Mouse (Mus musculus) midbrain, embryonic 11.5 days (tissue): Measurements from ENCODE around the gene Slc25a18. TPM values are rescaled to one million over a fixed set of nuclear protein-coding genes. Genes with fewer than 3 reads are reported as not detected.

Experiments used
- ATAC-seq: fragments of 200-750 bp; cut with Nextera tagmentation; 2 replicates; pipeline ENCODE4 v1.8.0; 2017; ENCODE audit warnings: moderate TSS enrichment, moderate library complexity; ENCODE audit not compliant: low FRiP score
- DNase-seq: peaks from one replicate; pipeline ENCODE4 v3.0.0; 2015; ENCODE audit warnings: low spot score; ENCODE audit errors: missing footprints
- H3K27ac ChIP-seq: fragments of 300-500 bp; sonication (generic); 2 replicates; pipeline ENCODE4 v1.5.1; 2014; ENCODE audit warnings: low read depth, low read length
- H3K27me3 ChIP-seq: fragments of 300-500 bp; sonication (generic); 2 replicates; pipeline ENCODE4 v1.6.1; 2014; ENCODE audit warnings: mild to moderate bottlenecking, low read length, moderate library complexity, mixed read lengths; ENCODE audit not compliant: control insufficient read depth, insufficient read depth
- H3K36me3 ChIP-seq: fragments of 300-500 bp; sonication (generic); 2 replicates; pipeline ENCODE4 v1.6.1; 2014; ENCODE audit warnings: mild to moderate bottlenecking, low read length, moderate library complexity, mixed read lengths; ENCODE audit not compliant: control insufficient read depth, insufficient read depth
- H3K4me1 ChIP-seq: fragments of 300-500 bp; sonication (generic); 2 replicates; pipeline ENCODE4 v1.6.1; 2014; ENCODE audit warnings: low read length; ENCODE audit not compliant: control insufficient read depth, insufficient read depth
- H3K4me2 ChIP-seq: fragments of 300-500 bp; sonication (generic); 2 replicates; pipeline ENCODE4 v1.6.1; 2014; ENCODE audit warnings: mild to moderate bottlenecking, moderate library complexity
- H3K4me3 ChIP-seq: fragments of 300-500 bp; sonication (generic); 2 replicates; pipeline ENCODE4 v1.5.1; 2014; ENCODE audit warnings: low read depth, low read length
- H3K9ac ChIP-seq: fragments of 300-500 bp; sonication (generic); 2 replicates; pipeline ENCODE4 v1.6.1; 2014; ENCODE audit warnings: low read length
- H3K9me3 ChIP-seq: fragments of 300-500 bp; sonication (generic); 2 replicates; pipeline ENCODE4 v1.6.1; 2016; ENCODE audit warnings: low read length; ENCODE audit not compliant: control insufficient read depth
- WGBS: fragments of 180-500 bp; shearing (Covaris S2); extraction: QIAGEN DNeasy Blood & Tissue Kit; methylation state at CpG from one replicate; pipeline ENCODE4 v1.1.7; 2014; 5-methylcytosine and 5-hydroxymethylcytosine counted together
- polyA plus RNA-seq: library from polyadenylated mRNA; unstranded; fragments of >200 nt; fragmentation: Nextera tagmentation; extraction: Ambion mirVana; gene quantifications from 2 replicates; pipeline ENCODE4 v1.2.1, GENCODE M21; 2014

Gene Slc25a18
- 0.90 and 1.4 TPM in 2 replicates for polyA plus RNA-seq

DNA sequence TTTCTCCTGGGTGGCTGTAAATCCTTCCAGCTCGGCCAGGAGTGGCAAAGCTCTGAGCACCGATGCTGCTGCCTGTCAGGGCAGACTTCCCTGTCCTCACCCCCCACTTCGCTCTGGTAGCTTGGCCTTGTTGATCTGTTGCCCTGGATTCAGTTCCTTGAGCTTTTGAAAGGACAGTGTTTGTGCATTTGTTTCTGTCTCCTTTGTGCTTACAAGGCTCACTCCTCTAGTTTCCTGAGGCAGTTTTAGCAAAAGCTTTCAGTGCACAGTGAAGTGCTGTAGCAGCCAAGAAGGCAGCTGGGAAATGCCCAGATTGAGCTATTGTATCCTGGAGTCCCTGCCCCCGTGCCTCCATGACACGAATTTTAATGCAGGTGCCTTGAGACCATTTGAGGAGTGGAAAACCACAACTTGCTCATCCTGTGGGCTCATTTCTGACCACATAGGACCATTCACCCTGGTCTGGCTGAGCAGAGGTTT lies at the start of gene Slc25a18:
Slc25a18 (plus strand) TSS at position 430 of the 480 bp plus-strand sequence.
- no peaks in the 10 kb centered on the region for H3K9me3 ChIP-seq
- H3K4me3 ChIP-seq = no peak within 1 kb of the TSS
- peak within 1 kb of the TSS; percentile 7; the same call in 1 of the 2 replicates for H3K9ac ChIP-seq
- peak within 1 kb of the TSS; percentile 72 for H3K27ac ChIP-seq
- ATAC-seq (peak; percentile 80), DNase-seq (peak; percentile 90)
- H3K4me2 ChIP-seq = no peak within 1 kb of the TSS
- WGBS = 36% methylated on average over 5 of the region's 5 CpGs
- no peaks in the 10 kb centered on the region; the same call in 1 of the 2 replicates for H3K36me3 ChIP-seq
- H3K4me1 ChIP-seq = peaks cover 16% of the 10 kb centered on the region
- H3K27me3 ChIP-seq = no peaks in the 10 kb centered on the region

DNA sequence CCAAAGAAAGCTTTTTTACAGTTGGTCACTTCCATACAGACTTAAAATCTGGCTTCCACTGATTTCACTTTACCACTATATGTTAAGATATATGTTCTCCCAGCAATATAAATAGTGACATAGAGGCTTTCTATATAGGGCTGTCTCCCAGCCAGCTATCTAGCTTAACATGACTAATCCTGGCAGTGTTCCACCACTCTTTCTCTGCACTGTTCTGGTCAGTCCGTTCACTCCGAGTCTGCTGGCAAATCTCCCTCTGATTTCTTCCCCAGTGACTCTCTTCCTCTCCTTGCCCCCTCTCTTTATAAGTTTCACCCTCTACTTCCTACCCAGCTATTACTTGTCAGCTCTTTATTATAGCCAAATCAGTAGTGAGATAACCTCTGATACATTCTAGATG lies 47.4 kb upstream of the Slc25a18 start:
- Histone ChIP-seq H3K4me3 (no peak overlapping the region), H3K9me3 (no peaks in the 10 kb centered on the region), H3K4me1 (no peaks in the 10 kb centered on the region), H3K36me3 (no peaks in the 10 kb centered on the region), H3K27ac (no peak overlapping the region), H3K4me2 (no peak overlapping the region), H3K9ac (no peak overlapping the region), H3K27me3 (no peaks in the 10 kb centered on the region)
- 92% methylated on average over 2 of the region's 2 CpGs for WGBS
- no peak for ATAC-seq
- DNase-seq = no peak

DNA sequence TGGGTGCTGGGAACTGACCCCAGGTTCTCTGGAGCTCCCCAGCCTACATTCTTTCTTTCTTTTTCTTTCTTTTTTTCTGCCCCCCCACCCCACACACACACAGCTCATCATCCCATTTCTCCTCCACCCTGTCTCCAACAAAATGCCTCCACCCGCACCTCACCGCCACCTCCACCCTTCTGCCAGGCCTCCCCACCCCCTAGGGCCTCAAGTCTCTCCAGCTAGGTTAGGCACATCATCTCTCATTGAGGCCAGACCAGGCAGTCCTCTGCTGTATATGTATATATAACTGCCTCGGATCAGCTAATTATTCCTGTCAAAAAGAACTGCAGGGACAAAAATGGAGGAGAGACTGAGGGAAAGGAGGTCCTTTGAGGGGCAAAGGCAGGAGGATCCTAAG lies 37.4 kb upstream of the Slc25a18 start:
- Histone ChIP-seq H3K27me3 (no peaks in the 10 kb centered on the region), H3K9ac (no peak overlapping the region), H3K4me2 (no peak overlapping the region), H3K9me3 (no peaks in the 10 kb centered on the region), H3K27ac (no peak overlapping the region), H3K4me1 (no peaks in the 10 kb centered on the region), H3K4me3 (no peak overlapping the region), H3K36me3 (no peaks in the 10 kb centered on the region)
- ATAC-seq (no peak), DNase-seq (no peak)
- WGBS = 79% methylated on average over 3 of the region's 3 CpGs

DNA sequence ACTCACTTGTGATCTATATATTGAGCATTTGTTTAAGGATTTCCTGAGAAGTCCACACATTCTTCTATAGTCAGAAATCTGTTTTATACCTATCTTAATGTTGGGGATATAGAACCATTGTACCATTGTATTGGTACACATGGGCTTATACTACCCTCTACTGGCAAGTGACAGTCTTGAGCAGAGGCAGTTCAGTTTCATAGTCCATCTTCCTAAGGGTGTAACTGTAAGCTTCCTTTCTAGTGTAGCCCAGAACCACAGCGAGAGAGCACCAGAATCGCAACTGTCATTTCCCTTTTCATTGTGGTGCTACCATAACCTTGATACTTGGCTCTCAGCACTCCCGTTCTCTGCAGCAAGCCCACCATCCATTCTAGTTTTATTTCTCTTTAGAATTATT lies 36.8 kb upstream of the Slc25a18 start:
- 80% methylated on average over 3 of the region's 3 CpGs for WGBS
- H3K4me3 ChIP-seq = no peak overlapping the region
- no peaks in the 10 kb centered on the region for H3K27me3 ChIP-seq
- H3K4me2 ChIP-seq = no peak overlapping the region
- H3K27ac ChIP-seq = no peak overlapping the region
- no peaks in the 10 kb centered on the region; the same call in 1 of the 2 replicates for H3K36me3 ChIP-seq
- no peak; the same call in 1 of the 2 replicates for ATAC-seq
- no peaks in the 10 kb centered on the region for H3K4me1 ChIP-seq
- no peak overlapping the region for H3K9ac ChIP-seq
- DNase-seq = no peak
- H3K9me3 ChIP-seq = no peaks in the 10 kb centered on the region

DNA sequence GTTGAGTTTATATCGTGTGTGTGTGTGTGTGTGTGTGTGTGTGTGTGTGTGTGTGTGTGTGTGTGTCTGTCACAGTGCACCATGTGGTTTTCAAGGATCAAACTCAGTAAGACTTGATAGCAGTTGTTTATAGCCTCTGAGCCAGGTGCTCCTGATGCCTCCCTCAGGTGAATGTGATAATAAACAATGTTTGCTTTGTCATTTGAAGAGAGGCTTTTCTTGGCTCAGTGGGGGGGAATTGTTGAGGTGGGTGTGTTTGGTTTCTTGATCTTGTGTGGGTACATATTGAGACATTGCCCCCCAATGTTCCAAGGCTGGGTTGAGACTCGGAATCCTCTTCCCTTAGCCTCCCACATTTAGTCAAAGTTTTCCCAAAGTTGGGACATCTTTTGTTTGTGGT lies 30.2 kb upstream of the Slc25a18 start:
- 85% methylated on average over 2 of the region's 2 CpGs for WGBS
- H3K27ac ChIP-seq = no peak overlapping the region
- DNase-seq = no peak
- H3K9ac ChIP-seq = no peak overlapping the region
- no peak overlapping the region for H3K4me3 ChIP-seq
- no peaks in the 10 kb centered on the region for H3K9me3 ChIP-seq
- no peak for ATAC-seq
- peaks cover 2% of the 10 kb centered on the region; the same call in 1 of the 2 replicates for H3K36me3 ChIP-seq
- H3K4me1 ChIP-seq = no peaks in the 10 kb centered on the region
- H3K4me2 ChIP-seq = no peak overlapping the region
- H3K27me3 ChIP-seq = no peaks in the 10 kb centered on the region

DNA sequence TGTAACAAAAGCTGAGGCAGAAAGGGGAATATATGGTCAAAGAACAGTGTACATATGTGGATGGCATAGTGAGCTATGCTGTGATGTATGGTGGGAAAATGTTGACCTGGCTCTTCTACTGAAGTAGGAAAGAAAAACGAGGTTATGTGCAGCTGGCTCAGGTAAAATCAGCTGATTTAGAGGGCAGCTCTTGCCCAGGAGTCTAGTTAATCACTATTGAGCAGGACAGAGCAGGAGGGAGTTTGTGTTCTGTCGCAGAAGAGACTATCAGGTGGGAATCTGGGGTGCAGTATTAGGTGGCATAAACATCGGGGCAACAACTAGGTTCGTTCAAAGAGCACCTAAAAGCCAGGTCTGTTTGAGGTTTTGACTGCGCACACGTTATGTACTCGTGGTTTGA lies 29.1 kb upstream of the Slc25a18 start:
- peaks cover 2% of the 10 kb centered on the region; the same call in 1 of the 2 replicates for H3K36me3 ChIP-seq
- no peak for ATAC-seq
- no peak overlapping the region for H3K4me2 ChIP-seq
- no peak overlapping the region for H3K4me3 ChIP-seq
- H3K27me3 ChIP-seq = no peaks in the 10 kb centered on the region
- H3K4me1 ChIP-seq = no peaks in the 10 kb centered on the region
- no peak overlapping the region for H3K9ac ChIP-seq
- DNase-seq = no peak
- H3K9me3 ChIP-seq = no peaks in the 10 kb centered on the region
- 90% methylated on average over 7 of the region's 7 CpGs for WGBS
- no peak overlapping the region for H3K27ac ChIP-seq

DNA sequence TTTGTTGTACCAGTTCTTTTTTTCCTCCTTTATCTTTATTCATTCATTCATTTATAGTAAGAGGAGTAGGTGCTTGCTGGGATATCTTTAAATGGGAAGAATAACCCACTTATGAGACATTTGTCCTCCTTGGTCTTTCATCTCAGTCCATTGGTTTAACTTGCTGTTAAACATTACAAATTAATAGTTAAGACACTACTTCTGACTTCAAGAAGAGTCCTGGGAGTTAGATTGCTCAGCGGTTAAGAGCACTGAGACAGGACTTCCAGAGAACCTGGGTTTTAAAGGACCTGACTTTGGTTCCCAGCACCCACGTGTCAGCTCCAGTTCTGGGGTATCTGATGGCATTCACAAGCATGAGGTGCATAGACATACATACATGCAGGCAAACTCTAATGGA lies 27.0 kb upstream of the Slc25a18 start:
- Histone ChIP-seq H3K27ac (no peak overlapping the region), H3K4me3 (no peak overlapping the region), H3K4me1 (no peaks in the 10 kb centered on the region), H3K9me3 (no peaks in the 10 kb centered on the region), H3K27me3 (no peaks in the 10 kb centered on the region), H3K9ac (no peak overlapping the region), H3K36me3 (peaks cover 3% of the 10 kb centered on the region), H3K4me2 (no peak overlapping the region)
- 90% methylated on average over 2 of the region's 2 CpGs for WGBS
- ATAC-seq = no peak
- DNase-seq = no peak

DNA sequence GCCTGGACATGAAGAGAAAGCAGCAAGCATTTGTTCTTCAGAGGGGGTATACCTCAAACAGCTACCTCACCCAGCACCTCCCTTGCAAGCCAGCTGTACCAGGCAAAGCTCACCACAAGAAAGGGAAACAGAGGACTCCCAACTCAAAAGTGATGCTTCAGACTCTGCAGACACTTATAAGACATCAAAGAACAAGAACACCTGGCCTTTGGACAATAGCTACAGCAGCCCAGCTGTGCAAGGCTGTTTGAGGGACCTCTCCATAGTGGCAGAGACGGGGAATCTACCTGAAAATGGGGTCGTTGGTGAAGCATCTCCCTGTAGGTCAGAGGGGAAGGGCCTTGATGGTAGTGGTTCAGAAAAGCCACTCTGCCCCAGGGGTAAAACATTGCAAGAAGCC lies 12.2 kb upstream of the Slc25a18 start:
- Histone ChIP-seq H3K4me3 (no peak overlapping the region), H3K27ac (no peak overlapping the region), H3K9me3 (no peaks in the 10 kb centered on the region), H3K36me3 (peaks cover 31% of the 10 kb centered on the region), H3K9ac (no peak overlapping the region), H3K4me2 (no peak overlapping the region), H3K27me3 (no peaks in the 10 kb centered on the region), H3K4me1 (no peaks in the 10 kb centered on the region)
- ATAC-seq (no peak), DNase-seq (no peak)
- 86% methylated on average over 2 of the region's 2 CpGs for WGBS

DNA sequence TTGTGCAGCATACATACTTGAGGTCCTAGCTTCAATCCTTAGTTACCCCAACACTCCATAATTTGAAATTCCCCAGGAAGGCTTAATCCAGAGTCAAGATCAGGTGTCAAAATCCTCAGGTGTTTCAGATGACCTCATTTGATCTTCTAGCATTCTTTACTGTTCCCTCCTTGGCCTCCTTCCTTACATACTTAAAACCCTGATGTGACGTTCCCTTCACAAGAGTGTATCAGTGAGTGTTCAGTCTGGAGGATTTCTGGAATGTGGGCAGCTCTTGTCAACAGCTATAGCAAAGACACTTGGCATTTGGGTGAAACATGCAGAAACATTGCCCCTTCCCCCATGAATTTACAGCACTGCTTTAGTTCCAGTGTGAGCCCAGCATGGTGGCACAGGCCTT lies 3.4 kb upstream of the Slc25a18 start:
- no peak overlapping the region for H3K4me3 ChIP-seq
- ATAC-seq (no peak), DNase-seq (no peak)
- H3K9ac ChIP-seq = no peak overlapping the region
- no peaks in the 10 kb centered on the region for H3K9me3 ChIP-seq
- H3K36me3 ChIP-seq = peaks cover 5% of the 10 kb centered on the region; the same call in 1 of the 2 replicates
- H3K4me2 ChIP-seq = no peak overlapping the region
- no peaks in the 10 kb centered on the region for H3K27me3 ChIP-seq
- no peak overlapping the region for H3K27ac ChIP-seq
- H3K4me1 ChIP-seq = peaks cover 16% of the 10 kb centered on the region
- WGBS = 81% methylated on average over 1 of the region's 1 CpGs
